Comparison of ENCODE assay signal across 17 mouse cellular contexts in the genomic region with DNA sequence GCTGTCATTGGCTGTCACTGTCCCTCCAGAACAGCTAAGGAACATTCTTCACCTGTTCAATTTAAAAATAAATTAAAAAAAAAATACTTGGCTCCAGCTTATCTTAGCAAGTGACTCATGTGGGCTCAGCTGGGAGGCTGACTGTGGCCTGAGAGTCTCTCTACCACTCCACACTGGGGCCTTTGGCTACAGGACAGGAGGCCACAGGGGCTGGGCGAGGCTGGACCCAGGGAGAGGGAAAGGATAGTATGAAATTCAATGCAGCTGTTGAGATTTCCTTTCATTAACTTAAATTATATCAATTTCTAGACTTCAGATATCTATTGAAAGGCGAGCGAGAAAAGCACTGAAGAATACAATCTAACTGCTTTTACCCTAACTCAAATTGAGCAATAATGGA. TPM values are rescaled to one million over a fixed set of nuclear protein-coding genes. Genes with fewer than 3 reads are reported as not detected.
DNase-seq lines count a peak whose midpoint lies in the region; ATAC-seq lines count a peak whose summit lies in the region.
"Had no signal": no experiment of that assay in that cellular context is flagged by ENCODE, and none has a peak within 500 bp of the region (broad histone marks: within the 10 kb centered on the region; RNA-seq: fewer than 3 reads in every experiment).

No protein-coding gene starts in this region.

- H3K4me3 ChIP-seq in heart, embryonic 10.5 days = no peak overlapping the region
- no peak overlapping the region for H3K4me3 ChIP-seq in heart, embryonic 16.5 days (ENCODE audit: low read length)
- H3K4me3 ChIP-seq: embryonic facial prominence, embryonic 12.5 days; hindbrain, embryonic 15.5 days; midbrain, embryonic 10.5 days had no signal

- DNase-seq in heart, embryonic 10.5 days (ENCODE audit: low spot score) = no peak
- DNase-seq in heart, postnatal 25 days (ENCODE audit: low spot score) = no peak
- peak; percentile 27 for DNase-seq in adrenal gland, postnatal 10 days
- no peak for DNase-seq in thymus, postnatal 4 days
- no peak for DNase-seq in urinary bladder, adult 18-20 months (ENCODE audit: low spot score in 2 of 2)
- DNase-seq in spleen, postnatal 36 days (ENCODE audit: low spot score in 2 of 2) = no peak
- DNase-seq: cerebellum, adult 18-20 months; forebrain, postnatal 0 days; layer of hippocampus, postnatal 36 days; lung, adult 2 months; lung, postnatal 36 days had no signal

- H3K9ac ChIP-seq in heart, embryonic 16.5 days (ENCODE audit: low read length) = no peak overlapping the region
- H3K9ac ChIP-seq: embryonic facial prominence, embryonic 12.5 days; forebrain, postnatal 0 days; hindbrain, embryonic 15.5 days had no signal

- peaks cover 37% of the 10 kb centered on the region for H3K4me1 ChIP-seq in heart, embryonic 10.5 days
- peaks cover 20% of the 10 kb centered on the region for H3K4me1 ChIP-seq in heart, embryonic 16.5 days (ENCODE audit: control insufficient read depth, insufficient read depth, low read length)
- H3K4me1 ChIP-seq: embryonic facial prominence, embryonic 12.5 days; hindbrain, embryonic 15.5 days had no signal

- no peaks in the 10 kb centered on the region for H3K36me3 ChIP-seq in heart, embryonic 10.5 days
- no peaks in the 10 kb centered on the region for H3K36me3 ChIP-seq in heart, embryonic 16.5 days (ENCODE audit: control insufficient read depth, insufficient read depth)
- H3K36me3 ChIP-seq: embryonic facial prominence, embryonic 12.5 days; hindbrain, embryonic 15.5 days; midbrain, embryonic 10.5 days had no signal

- H3K4me2 ChIP-seq in heart, embryonic 16.5 days (ENCODE audit: low read depth, low read length) = no peak overlapping the region
- H3K4me2 ChIP-seq: embryonic facial prominence, embryonic 12.5 days; hindbrain, embryonic 15.5 days had no signal

- ATAC-seq in heart, embryonic 16.5 days (replicated peaks; ENCODE audit: extremely low read depth, insufficient read depth, low FRiP score) = no peak
- ATAC-seq: forebrain, postnatal 0 days had no signal

- peak overlapping the region; percentile 17; the same call in 1 of the 2 replicates for H3K27ac ChIP-seq in heart, embryonic 10.5 days
- H3K27ac ChIP-seq in heart, embryonic 16.5 days (ENCODE audit: low read length) = 0 out of 2 replicates have a peak overlapping the region, but pooled peaks have one; percentile 8
- H3K27ac ChIP-seq: embryonic facial prominence, embryonic 12.5 days; hindbrain, embryonic 15.5 days; midbrain, embryonic 10.5 days had no signal

- no peaks in the 10 kb centered on the region for H3K27me3 ChIP-seq in heart, embryonic 10.5 days (ENCODE audit: insufficient read depth, poor library complexity, severe bottlenecking)
- no peaks in the 10 kb centered on the region for H3K27me3 ChIP-seq in heart, embryonic 16.5 days (ENCODE audit: control insufficient read depth, insufficient read depth, low read length)
- H3K27me3 ChIP-seq: CH12.LX; embryonic facial prominence, embryonic 12.5 days; hindbrain, embryonic 15.5 days had no signal

- intact Hi-C loops in heart, postnatal 25 days (cut with DNase I) = no loop called here

- H3K9me3 ChIP-seq in heart, embryonic 10.5 days = no peaks in the 10 kb centered on the region
- 0 out of 2 replicates have a peak, but pooled peaks cover 2% of the 10 kb centered on the region for H3K9me3 ChIP-seq in heart, embryonic 16.5 days (replicated peaks; ENCODE audit: control insufficient read depth, low read length)
- H3K9me3 ChIP-seq: embryonic facial prominence, embryonic 12.5 days; hindbrain, embryonic 15.5 days; midbrain, embryonic 10.5 days had no signal

- 87% methylated on average over 3 of the region's 3 CpGs for WGBS in heart, embryonic 10.5 days
- 78% methylated on average over 3 of the region's 3 CpGs for WGBS in heart, embryonic 16.5 days

RNA-seq across cellular contexts. Expression of gene Sspn, which starts 45.9 kb away (rescaled TPM):
- polyA plus RNA-seq in heart, embryonic 10.5 days (2016; fragmentation: Nextera tagmentation; extraction: Ambion mirVana) = 26.6 and 46.8 TPM in 2 replicates
- 100 to 1,000 TPM; 136 to 145 TPM for total RNA-seq in heart, postnatal 25 days (2021)
- 10 to 100 TPM; 16.9 to 32.7 TPM for total RNA-seq in adrenal gland, postnatal 10 days (2021)
- 78.7 and 79.6 TPM in 2 replicates for polyA plus RNA-seq in heart, embryonic 16.5 days (2015; fragmentation: Nextera tagmentation; extraction: Ambion mirVana)
- total RNA-seq: common myeloid progenitor, adult 5-6 weeks had no signal

Comparison
In these comparisons a context has a peak if more than half of its experiments do, and no peak if none do; other contexts are left out.
1. RNA of gene Sspn, which starts 45.9 kb away (total RNA-seq): 136 to 145 TPM in heart, postnatal 25 days; 16.9 to 32.7 TPM in adrenal gland, postnatal 10 days; every median in the first group is over 4 times any median in the second.